Mouse (Mus musculus) frontal cortex, postnatal 10 days (tissue): ENCODE results near the gene Fancd2.

Source experiments
- DNase-seq, 2 experiments: peaks; one replicate each; pipeline ENCODE4 v3.0.0; 2022; ENCODE audit warnings: low spot score in 2 of 2, mixed read lengths in 1 of 2

Gene Fancd2

GRCm38 (mm10) chr6:113530932-113531839 lies at the start of gene Fancd2, which contains the start of gene Emc3:
Gene Fancd2, plus strand, starts transcription at chr6:113531682.
Gene Emc3, minus strand, starts transcription at chr6:113531652.
- peak; percentile 80 to 91 for DNase-seq

- peak in 1 of 2 experiments; percentile 53 for DNase-seq
Observed at GRCm38 (mm10) chr6:113482477-113483099, 48.9 kb upstream of the Fancd2 start.

DNA sequence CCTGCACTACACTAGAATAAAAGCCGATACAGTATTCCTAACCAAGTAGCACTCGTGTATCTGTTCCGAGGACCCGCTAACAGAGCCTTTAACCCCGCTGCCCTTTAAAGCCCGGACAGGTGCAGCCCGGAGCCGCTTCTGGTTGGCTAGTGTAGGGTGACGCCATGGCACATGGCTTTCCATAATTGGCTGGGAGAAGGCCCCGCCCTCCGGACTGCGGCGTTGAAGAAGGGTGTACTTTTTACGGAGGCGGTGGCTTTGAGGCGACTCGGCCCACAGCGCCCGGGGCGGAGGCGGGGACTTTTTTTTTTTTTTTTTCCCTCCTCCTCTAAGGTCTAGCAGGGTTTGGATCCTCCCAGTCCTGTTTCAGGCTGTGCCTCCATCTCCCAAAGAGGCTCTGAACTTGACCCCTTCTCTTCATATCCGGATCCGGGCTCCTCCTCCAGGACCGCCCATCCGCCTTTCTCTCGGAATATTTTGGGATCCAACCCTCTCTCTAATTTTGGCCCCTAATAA lies 48.3 kb upstream of the Fancd2 start, which contains the start of gene Creld1:
Creld1 (plus strand) TSS at position 198 of the 516 bp plus-strand sequence.
- DNase-seq: peak; percentile 93

GRCm38 (mm10) chr6:113483729-113484128 lies 47.8 kb upstream of the Fancd2 start:
- DNase-seq: peak in 1 of 2 experiments; percentile 37

GRCm38 (mm10) chr6:113487125-113487576 lies 44.3 kb upstream of the Fancd2 start:
- DNase-seq: no peak

DNA sequence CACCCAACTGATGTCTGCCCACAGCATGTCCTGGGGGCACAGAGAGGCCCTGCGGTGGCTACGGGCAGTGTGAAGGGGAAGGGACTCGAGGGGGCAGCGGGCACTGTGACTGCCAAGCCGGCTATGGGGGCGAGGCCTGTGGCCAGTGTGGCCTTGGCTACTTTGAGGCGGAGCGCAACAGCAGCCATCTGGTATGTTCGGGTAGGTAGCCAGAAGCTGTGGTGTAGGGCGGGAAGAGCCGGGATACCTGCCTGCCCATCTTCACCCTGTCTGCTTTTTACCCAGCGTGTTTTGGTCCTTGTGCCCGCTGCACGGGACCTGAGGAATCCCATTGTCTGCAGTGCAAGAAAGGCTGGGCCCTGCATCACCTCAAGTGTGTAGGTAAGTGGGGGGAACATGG lies 42.1 kb upstream of the Fancd2 start:
- no peak for DNase-seq

DNA sequence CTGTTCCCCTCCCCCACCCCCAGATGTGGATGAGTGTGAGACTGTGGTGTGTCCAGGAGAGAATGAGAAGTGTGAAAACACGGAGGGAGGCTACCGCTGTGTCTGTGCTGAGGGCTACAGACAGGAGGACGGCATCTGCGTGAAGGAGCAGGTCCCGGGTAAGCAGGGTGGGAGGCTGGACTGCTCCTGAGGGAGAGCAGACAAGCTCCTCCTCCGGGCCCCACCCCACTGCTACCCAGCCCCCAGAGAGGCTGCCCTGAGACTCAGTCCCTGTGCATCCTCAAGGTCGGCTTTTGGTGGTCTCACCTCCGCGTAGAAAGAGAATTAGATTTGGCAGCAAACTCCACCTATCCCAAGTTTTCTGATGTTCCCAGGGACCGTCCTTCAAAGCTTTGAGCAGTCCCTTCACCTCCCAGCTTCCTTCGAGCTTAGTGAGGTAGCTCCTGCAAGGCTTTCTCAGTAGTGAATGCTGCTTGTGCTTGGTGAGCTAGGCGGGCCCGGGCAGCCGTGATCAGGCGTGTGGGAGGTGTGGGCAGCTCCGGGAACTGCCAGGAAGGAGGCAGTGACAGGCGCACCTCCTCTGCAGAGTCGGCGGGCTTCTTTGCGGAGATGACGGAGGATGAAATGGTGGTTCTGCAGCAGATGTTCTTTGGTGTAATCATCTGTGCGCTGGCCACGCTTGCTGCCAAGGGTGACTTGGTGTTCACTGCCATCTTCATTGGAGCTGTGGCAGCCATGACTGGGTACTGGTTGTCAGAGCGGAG lies 39.2 kb upstream of the Fancd2 start:
- DNase-seq: no peak

DNA sequence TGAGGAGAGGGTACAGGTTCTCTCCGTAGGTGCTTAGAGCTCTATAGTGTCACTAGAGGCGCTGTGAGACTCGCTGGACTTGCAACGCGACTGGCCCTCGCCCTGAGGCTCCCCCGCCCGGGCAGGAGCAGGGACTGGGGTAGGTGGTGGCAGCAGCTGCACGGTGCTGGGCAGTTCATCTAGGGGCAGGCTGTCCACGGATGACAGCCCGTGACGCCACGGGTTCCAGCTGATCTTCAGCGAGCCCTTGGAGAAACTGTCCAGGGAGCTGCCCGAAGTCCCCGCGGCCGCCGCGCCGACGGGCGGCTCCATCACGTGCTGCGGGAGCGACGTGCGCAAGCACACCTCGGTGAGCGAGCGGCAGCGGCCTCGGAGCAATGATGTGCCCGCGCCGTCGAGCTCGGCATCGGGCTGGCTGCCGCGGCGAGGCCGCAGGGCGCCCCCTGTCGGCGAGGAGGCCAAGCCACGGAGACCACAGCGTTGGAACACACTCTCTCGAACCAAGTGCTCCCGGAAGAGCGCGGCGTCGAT lies 37.2 kb upstream of the Fancd2 start:
- peak; percentile 55 to 70 for DNase-seq

DNA sequence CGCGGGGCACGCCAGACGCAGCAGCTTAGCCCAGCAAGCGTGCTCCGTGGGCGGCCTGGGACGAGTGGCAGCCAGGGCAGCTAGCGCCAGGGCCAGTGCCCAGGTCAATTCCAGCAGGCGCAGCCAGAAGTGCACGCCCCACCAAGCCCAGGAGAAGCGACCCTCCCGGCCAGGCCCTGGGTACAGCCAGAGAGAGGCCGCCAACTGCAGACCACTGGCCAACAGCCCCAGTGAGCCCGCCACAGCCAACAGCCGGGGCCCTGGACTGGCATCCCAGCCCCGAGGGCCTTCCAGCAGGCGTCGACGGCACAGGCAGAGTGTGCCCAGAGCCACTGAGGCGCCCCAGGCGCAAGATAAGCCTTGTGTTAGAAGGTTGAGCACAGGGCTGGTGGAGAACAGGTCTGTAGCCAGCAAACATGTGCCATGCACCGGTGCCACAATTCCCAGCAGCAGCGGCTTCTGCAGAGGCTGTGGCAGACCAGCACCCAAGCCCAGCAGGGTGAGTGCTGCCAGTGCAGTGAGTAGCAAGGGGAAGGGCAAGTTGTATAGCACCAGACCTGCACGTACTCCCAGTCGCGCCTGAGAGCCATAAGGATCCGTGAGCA lies 36.3 kb upstream of the Fancd2 start:
- DNase-seq: peak in 1 of 2 experiments; percentile 32

DNA sequence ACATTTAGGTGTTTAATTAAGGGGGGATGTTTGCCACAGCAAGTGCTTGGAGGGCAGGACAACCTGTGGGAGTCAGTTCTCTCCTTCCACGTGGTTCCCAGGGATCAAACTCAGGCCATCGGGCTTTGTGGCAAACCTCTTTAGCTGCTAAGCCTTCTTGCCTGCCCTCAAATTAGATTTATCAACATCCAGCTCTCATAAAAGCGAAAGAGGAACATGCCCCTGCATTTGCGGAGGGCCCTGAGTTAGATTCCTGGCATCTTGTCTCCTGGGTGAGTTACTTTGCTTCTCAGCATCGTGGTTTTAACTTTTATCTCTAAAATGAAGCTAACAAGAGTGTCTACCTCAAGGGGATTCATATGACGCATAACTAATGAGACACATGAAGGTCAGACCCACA lies 32.1 kb upstream of the Fancd2 start:
- no peak for DNase-seq

DNA sequence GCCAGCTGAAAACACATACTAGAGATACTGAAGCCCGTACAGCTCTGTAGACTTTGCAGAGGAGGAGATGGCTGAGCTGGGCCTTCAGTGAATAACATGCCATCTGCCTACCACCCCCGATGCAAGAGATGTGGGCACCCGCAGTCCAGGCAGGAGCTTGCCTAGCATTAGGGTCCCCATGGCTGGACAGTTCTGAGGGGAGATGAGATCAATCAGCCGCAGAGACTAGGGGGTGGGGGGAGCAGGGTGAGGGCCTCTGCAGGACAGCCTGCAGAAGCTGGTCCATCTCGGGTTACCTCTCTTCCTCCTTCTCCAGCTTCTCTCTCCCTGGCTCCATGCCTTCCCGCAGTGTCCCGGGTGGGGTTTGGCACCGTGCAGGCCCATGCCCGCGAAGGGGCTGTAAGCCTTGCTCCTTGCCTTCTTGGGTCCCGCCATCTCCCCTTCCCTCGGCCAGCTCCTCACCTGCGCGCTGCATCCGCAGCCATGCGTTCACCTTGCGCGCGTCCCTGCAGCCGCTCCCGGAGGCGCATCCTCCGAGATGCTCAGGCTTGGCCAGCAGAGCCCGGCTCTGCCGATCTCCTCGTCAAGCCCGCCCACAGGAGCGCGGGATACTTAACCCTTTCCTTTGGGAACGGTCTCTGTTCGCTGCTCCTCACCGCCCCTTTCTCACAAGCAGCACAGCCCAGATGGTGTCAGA lies 29.9 kb upstream of the Fancd2 start, which contains the start of gene Prrt3:
Prrt3 (minus strand) TSS at position 544 of the 697 bp plus-strand sequence.
- peak; percentile 68 to 75 for DNase-seq

GRCm38 (mm10) chr6:113502801-113503200 lies 28.7 kb upstream of the Fancd2 start:
- no peak for DNase-seq

GRCm38 (mm10) chr6:113505689-113506088 lies 25.8 kb upstream of the Fancd2 start:
- no peak for DNase-seq

DNA sequence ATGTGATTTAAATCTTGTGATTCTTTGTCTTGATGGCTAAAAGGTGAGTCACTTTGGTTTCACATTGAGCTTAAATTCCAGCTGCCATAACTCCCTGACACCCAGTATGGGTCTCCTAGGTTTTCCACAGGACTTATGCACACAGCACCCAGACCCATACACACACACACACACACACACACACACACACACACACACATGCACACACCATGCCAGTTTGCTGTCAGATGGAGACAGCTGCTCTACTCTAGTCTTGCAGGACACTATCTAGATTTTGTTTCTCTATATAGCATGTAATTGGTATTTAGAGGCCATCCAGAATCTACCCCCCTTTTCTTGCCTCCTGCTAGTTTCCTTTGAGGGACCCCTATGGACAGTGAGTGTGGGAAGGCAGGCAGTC lies 24.4 kb upstream of the Fancd2 start:
- no peak for DNase-seq

GRCm38 (mm10) chr6:113508272-113508946 lies 23.1 kb upstream of the Fancd2 start:
- DNase-seq: no peak

DNA sequence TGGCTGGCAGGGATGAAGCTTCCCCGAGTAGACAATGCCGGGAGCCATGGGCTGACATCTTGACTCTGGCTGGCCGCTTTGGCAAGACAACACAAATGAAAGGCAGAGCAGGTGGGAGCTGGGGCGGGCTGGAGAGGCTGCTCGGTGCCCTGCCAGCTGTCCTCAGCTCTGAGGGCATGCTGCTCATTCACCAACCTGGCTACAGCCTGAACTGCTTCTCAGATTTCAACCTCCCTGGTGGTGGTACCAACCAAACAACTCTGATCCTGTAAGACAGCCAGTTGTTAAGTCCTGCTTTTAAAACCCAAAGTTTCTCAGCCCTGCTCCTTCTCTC lies 22.6 kb upstream of the Fancd2 start:
- no peak for DNase-seq

DNA sequence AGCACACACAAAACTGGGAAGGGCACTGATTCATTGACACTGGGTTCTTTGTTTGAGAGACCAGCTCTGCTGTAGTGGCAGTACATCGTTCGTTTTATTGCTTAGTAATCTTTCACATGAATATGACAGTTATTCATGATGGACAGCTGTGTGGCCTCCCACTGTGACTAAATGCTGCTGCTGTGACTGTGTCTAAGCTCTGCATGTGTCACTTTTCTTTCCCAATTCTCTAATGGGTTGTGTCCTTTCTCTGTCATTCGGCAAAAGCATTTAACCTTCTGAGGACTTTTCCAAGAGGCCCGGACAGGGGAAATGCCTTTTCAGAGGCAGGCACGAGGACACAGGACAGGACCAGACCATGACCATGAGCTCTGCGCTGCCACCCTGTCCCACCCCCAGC lies 17.5 kb upstream of the Fancd2 start:
- no peak for DNase-seq

GRCm38 (mm10) chr6:113514600-113514999 lies 16.9 kb upstream of the Fancd2 start:
- DNase-seq: no peak

DNA sequence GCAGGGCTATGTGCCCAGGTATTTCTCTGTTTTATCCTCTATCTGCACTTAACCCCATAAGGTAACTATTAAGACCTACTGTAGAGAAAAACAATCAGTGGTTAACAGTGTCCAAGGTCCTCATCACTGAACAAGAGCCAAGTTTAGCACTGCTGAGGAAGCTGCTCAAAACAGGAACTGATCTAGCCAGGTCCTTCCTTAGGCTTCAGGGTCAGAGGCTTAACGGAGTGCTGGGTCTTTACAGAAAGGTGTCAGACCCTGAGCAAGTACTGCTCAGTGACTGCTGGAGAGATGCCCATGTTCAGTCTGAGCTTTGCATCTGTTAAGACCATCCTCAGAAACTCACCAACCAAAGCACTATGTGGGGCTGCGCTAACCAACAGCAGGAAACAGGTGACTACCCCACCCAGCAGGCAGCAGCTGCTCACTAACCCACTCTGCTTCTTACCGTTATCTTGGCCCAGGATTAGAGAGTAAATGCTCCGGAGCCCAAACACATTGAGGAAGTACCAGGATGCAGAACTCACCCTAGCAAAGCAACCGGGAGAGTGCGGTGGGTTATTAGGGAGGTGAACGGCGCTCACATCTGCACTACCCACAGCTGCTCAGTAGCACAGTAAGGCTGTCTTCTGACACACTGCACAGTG lies 13.9 kb upstream of the Fancd2 start:
- DNase-seq: no peak
